Mouse (Mus musculus): Measurements from ENCODE around the gene Ush1c.

The Ush1c gene

DNA sequence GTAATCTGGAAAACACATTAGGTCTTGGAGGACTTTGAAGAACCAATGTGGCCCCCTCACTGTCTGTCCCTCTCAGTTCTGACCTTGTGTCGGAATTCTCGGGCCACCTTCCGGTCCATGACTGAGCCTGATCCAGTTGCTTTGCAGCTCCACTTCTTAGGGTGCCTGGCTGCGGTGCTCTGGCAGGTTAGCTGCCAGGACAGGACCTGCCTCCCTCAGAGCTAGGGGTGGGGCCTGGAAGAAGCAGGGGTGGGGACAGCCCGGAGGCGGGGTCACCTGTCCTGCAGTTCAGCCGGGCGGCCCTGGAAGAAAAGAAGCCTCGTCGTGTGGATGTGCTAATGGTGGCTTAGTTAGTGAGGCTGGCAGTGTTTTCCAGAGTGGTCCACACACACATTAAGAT is at the start of gene Ush1c:
TSS of gene Ush1c (minus strand) at position 158 of the 400 bp plus-strand sequence.
- DNase-seq (ENCODE audit: low read depth in 2 of 2, low spot score in 2 of 2), result no peak

DNA sequence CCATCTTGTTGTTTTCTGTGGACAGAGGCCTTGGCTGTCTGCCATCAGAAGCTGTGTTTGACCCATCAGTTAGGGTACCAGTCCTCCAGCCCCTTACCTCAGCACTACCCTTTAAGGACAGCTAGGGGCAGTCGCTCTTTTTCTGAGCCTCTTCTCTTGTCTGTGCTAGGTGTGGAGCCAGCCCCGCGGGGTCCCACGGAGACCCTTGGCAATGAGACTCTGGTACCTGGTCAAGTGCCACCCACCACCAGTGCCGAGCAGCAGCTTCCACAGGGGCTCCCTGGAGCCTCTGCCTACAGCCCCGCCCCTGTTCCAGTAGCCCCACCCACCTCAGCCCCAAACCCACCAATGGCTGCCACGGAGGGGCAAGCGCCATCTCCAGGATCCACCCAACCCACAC is 48.7 kb upstream of the Ush1c start:
- no peak for DNase-seq (ENCODE audit: low read depth in 2 of 2, low spot score in 2 of 2)

DNA sequence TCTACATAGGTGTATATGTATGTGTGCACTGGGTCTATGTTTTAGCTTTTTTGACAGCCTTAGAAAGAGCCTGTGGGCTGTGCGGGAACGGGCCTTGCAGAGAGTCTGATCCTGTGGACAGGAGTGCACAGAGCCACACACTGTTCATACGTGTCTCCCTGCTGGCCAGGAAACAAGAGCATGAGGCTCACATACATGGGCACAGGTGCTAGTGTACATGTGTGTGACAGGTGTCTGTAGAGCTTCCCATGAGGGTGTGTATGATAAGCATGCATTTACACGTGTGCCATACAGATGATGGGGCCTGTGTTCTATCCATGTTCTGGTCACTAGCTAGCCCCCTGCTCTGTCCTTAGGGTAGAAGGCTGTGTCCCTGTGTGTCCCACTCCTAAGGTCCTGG is 48.1 kb upstream of the Ush1c start:
- no peak for DNase-seq (ENCODE audit: low read depth in 2 of 2, low spot score in 2 of 2)

DNA sequence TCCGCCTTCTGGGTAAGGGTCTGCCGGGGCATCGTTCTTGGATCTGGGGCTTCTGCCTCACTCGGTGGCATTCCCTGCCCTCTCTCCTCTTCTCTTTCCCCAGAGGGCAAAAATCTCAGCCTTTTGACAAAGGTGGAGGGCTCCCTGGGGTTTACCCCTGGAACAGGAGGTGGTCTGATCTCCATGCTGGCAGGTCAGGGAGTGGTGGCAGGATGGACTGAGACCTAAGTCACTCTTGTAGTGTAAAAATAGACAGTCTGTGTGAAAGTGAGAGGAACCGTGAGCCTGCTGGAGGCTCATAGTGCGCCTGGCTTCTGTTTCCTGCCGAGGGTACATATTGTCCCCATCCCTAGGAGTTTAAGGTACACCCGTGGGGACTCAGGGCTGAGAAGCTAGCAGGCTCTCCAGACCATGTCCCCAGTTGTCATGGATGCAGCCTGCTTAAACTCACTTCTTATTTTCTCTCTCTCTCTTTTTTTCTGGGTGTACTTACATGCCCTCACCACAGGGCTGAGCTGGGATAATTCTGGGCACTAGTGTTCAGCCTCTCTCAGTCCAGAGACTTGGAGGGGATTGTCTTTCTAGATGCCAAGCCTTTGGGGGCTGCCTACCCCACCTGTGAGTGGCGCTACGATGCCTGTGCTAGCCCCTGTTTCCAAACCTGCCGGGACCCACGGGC is 47.0 kb upstream of the Ush1c start:
- no peak for DNase-seq (ENCODE audit: low read depth in 2 of 2, low spot score in 2 of 2)

DNA sequence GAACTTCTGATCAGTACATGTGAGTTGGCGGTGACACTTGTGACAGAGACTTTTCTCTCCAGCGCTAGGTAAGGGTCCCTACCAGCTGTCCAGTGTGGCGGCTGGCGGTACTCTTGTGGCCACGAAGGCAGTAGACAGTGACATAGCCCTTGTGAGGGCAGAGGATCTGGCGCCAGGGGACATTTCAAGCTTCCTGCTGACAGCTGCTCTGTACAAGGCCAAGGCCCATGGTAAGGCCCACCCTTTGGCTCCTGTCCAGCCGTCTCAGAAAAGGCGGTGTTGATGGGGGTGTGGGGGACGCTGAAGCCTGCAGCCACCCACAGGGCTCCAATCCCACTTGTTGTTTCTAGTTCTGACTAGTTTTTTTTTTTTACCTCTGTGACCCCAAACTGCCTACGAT is 45.4 kb upstream of the Ush1c start:
- DNase-seq (ENCODE audit: low read depth in 2 of 2, low spot score in 2 of 2), result no peak

DNA sequence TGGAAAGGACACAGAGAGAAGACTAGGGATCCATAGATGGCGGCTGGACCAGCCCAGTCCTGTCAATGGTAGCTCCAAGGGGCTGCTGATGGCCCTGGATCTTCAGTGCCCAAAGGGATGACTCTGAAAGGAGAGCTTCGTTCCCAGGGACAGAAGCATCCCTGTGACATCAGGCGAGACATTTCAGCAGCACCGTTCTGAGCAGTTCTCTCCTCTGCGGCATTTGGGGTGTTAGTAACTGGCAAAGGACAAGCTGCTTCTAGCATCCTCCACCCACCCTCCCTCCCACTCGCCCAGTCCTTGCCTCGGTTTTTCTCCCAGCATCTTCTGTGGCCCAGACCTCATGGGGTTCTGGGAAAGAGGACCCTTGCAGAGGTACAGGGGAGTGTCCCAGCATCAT is 44.0 kb upstream of the Ush1c start:
- DNase-seq (ENCODE audit: low read depth in 2 of 2, low spot score in 2 of 2), result no peak

DNA sequence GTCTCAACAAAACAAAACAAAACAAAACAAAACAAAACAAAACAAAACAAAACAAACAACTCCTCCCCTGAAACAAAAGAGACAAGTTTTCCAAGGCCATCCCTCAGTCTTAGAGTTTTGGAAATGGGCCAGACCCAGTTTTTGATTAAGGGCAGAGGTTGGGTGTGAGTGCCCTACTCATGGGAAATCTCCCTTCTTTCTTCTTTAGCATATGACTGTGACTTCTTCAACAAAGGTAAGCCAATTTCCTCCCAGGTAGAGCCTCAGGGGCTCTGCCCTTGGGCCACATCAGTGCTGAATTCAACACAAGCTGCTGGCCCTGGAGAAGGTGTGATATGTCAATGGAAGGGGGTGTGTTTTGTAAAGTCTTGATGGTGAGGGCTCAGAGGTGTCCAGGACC is 42.6 kb upstream of the Ush1c start:
- DNase-seq (ENCODE audit: low read depth in 2 of 2, low spot score in 2 of 2), result no peak

DNA sequence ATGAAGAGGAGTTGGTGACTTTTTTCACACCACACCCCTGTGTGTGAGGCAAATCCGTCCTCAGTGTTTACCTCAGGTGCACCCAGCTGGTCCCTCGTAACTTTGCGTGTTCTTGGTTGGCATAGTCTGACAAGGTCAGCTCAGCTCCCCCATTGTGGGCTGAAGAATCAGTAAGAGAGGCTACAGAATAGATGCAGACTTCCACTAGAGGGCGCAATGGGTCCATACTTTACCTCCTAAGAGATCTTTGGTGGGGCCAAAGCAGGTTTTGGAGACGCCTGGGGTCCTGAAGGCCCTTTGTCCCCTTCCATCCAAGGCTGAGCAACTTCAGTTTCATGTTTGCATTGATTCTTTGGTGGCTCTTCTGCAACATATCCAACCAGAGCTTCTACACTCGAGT is 41.6 kb upstream of the Ush1c start:
- DNase-seq (ENCODE audit: low read depth in 2 of 2, low spot score in 2 of 2), result peak; percentile 48 to 55

DNA sequence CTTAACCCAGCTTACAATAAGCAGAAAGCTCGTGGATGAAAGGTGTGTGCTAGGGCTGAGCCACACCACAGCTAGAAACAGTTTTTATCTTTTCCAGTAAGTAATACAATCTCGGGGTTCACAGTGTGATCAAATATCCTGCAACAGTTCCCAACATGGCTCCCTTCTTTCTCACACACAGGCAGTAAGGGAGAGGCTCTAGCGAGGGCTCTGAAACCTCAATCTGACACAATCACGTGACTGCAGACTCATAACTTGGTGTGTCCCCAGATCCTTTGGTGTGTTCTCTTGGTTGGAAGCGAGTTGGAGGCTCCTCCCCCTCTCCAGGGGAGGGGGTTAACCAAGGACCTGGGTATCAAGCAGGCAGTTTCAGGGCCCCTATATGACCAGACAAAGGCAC is 37.9 kb upstream of the Ush1c start:
- DNase-seq (ENCODE audit: low read depth in 2 of 2, low spot score in 2 of 2), result no peak

DNA sequence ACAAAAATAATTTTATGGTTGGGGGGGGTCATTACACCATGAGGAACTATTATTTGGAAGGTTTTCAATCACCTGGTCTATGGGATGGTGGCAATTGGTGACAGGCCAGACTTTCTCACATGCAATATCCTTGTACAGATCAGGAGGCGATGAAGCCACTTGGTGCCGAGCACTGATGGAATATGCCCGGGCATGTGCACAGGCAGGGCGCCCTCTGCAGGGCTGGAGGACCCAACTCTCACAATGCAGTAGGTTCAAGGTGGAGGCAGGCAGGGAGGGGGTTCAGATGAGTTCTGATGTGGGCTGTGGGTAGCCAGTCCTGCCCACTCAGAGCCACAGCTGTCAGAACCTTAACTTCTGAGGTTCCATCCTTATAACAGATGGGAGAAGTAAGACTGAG is 13.5 kb upstream of the Ush1c start:
- no peak for DNase-seq (ENCODE audit: low read depth in 2 of 2, low spot score in 2 of 2)

DNA sequence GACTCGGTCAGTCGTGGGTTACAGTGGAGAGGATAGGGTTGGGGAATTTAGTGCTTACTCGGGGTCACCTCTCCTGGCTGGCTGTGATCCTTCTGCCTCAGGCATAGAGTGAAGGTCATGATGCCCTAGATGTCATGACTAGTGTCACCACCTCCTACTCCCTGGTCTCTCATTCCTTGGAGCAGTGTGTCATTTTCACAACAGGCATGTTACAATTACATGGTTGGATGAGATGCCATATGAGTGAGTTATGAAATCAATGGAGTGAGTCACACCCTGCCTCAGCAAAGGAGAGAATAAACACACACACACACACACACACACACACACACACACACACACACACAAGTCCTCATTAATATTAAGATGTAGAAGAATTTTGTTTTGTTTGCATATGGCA is 9.3 kb upstream of the Ush1c start:
- DNase-seq (ENCODE audit: low read depth in 2 of 2, low spot score in 2 of 2), result no peak

DNA sequence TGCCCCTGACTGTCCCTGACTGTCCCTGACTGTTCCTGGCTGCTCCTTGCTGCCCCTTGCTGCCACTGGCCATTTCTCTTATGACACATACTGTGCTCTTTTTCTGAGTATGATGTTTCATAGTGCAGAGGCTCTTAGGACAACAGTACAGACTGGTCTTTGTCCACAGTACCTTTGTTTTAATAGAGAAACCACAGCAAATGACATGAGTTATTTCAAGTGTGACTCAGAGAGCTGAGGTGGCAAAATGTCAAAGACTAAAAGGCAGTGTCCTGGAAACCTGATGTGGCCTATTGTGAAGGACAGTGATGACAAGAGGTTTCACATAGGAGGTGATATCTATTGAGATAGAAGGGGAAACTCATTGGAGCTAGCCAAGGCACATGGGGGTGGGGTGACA is 8.6 kb upstream of the Ush1c start:
- no peak for DNase-seq (ENCODE audit: low read depth in 2 of 2, low spot score in 2 of 2)

DNA sequence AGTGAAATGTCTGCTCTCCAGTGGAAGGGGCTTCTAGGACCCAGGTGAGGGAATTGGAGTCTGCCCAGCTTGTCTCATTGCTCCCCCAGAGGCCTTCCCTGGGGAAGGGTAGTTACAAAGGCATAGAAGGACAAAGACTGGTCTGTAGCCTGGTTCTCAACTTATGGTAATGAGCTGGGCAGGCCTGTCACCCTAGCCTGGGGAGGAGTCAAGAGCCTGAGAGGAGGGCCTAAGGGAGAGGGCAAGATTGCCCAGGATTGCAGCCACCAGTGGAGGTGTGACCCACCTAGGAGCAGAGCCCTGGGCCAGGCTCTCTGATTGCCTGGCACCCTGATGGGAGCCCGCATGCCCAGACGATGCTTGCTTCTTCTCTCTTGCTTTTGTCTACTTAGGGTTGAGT is 2.4 kb upstream of the Ush1c start, which contains the start of gene Otog:
TSS of gene Otog (plus strand) at position 292 of the 400 bp plus-strand sequence.
- no peak for DNase-seq (ENCODE audit: low read depth in 2 of 2, low spot score in 2 of 2)

DNA sequence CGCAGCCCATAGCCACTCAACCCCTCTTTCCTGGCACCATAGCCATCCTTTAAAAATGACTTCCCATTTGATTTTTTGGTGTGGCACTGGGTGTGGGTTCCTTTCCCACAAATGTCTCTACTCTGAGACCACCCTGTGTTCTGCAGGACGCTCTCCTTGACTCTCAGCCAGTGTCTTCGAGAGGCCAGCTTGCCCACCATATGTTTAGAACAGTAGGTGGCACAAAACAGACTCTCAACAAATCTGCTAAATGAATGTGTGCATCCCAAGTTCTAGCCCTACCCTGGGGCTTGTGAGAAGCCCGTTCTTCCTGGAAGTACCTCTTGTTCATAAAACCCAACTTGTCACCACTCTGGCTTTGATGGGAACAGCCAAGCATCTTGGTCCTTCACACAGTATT is 1.8 kb upstream of the Ush1c start:
- DNase-seq (ENCODE audit: low read depth in 2 of 2, low spot score in 2 of 2), result no peak

DNA sequence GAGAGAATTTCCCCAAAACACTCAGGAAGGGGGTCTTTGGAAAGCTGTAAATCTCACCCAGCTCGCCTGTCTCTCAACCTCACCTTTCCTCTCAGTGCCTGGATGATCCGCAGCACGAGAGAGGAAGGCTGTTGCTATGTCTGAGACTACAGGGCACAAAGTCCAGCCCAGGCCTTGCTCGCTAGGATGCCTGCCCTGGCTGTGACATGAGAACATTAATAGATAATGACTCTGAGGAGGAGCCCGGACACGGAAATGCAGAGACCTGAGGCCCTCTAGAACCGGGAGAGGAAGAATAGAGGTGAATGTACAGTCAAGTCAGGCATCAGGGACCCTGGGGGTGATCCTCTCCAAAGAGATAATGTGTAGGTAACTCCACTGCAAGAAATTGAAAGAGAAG is 1.1 kb downstream of the Ush1c start:
- DNase-seq (ENCODE audit: low read depth in 2 of 2, low spot score in 2 of 2), result no peak

DNA sequence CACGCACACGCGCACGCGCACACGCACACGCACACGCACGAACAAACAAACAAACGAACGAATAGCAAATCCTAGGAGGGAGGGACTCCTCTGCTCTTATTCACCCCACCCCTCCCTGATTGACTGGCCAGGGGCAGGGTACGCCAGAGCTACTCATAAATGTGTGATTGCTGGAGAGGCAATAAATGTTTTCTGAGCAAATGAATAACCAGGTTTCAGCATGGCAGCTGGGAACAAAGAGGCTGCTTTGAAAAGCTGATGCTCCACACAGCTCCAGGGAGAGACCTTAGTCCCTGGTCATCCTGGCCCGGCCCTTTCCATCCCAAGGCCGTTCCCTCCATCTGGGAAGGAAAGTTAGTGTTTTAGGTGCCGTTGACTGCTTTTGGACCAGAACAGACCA is 1.9 kb downstream of the Ush1c start:
- no peak for DNase-seq (ENCODE audit: low read depth in 2 of 2, low spot score in 2 of 2)

DNA sequence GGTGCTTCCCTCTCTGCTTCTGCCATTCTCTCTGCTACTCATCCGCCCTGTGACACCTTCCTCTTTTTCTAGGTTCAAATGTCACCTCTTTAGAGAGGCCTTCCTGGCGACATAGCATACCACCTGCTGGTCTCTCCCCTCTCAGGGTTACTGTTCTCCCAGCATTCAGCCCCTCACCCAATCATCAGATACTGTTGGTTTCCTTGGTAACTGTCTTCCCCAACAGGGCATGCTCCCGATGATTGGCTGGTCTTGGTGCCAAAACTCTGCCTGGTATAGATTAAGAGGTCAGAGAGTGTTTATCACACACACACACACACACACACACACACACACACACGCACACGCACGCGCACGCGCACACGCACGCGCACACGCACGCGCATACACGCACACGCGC is 2.4 kb downstream of the Ush1c start:
- no peak for DNase-seq (ENCODE audit: low read depth in 2 of 2, low spot score in 2 of 2)

DNA sequence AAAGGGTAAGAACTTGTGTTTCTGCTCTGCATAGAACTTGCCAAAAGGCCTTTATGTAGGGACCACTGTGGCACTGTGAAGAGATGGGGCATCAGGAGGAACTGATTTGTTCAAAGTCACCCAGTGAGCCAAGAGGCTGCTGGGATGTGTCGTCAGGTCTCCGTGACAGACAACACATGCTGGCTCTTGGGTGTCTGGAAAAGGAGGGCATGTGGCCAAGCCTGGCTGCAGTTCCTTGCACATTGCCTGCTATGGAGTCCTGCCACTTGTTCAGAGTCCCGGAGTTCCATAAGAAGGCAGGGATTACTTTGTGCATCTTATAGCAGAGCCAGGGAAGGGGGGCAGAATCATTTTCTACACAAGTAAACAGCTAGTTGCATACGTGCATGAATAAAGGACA is 11.4 kb downstream of the Ush1c start:
- DNase-seq (ENCODE audit: low read depth in 2 of 2, low spot score in 2 of 2), result no peak

DNA sequence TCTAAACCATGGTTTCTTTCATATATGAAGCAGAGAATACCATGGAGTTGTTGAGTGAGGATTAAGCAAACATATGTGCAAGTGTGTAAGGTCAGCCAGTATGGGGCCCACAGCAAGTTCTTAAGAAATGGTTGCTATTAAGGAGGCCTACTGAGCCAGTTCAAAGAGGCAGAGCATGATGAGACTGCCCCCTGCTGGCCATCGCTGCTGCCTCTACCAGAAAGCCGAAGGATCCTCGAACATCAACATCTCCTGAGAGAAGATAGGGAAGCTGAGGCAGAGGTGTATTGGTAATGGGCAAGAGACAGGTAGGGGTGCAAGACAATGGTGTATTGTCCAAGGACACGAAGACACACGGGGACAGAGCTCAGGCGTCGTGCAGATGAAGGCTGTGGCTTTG is 12.1 kb downstream of the Ush1c start:
- peak; percentile 39 to 41 for DNase-seq (ENCODE audit: low read depth in 2 of 2, low spot score in 2 of 2)

DNA sequence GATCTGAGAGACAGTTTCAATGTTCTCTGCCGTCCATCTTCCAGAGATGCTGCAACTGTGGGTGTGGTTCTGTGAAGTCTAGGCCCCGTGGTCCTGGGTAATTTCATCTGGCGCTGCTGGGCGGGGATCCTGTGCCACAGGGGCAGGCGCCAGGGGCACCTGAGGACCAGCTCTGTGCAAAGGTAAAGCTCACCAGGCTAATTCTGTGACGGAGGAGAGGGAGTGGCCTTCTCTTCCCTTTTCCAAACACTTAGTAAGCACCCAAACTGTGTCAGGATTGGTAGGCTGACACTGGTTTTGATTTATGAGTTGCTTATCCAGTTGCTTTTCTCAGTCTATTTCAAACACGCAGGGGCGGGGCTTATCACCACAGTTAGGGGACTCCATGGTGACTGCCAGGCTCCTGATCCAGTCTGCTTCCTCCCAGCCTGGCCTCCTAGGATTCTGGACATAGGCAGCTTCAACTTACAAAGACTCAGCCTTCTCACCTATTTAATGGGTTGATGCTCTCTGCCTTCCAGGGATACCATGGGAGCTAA is 17.6 kb downstream of the Ush1c start:
- DNase-seq (ENCODE audit: low read depth in 2 of 2, low spot score in 2 of 2), result no peak

DNA sequence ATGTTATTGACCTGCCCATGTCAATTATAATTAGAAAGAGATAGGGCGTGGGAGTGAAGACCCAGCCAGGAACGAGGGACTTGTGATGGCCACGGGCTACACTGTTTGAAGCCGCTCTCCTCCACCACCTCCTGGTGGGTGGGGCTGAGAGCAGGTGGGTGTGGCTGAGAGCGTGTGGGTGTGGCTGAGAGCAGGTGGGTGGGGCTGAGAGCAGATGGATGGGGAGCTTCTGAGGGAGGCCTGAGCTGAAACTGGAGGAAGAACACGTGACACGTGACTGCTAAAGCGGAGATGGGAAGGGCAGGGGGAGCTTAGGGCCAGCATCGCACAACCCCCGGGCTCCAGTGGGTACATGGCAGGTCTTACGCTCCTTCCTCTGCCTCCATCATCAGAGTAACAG is 19.9 kb downstream of the Ush1c start:
- no peak for DNase-seq (ENCODE audit: low read depth in 2 of 2, low spot score in 2 of 2)

DNA sequence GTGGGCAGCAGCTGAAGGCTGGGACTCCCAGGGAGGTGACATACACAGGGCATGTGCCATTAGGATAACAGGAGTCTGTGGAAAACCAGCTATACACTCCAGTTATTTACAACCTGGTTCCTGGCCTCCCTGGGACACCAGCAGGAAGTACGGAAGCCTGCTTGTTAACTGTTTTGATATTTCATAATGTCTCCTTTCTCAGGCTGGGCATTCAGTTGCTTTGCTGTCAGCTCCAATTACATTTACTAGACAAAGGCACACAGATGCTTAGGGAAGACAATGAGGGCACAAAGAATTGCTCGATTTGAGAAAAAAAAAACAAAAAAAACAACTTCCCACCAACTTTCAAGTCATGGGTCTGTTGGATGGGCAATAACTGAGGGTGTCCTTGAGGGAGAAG is 21.8 kb downstream of the Ush1c start:
- DNase-seq (ENCODE audit: low read depth in 2 of 2, low spot score in 2 of 2), result no peak

DNA sequence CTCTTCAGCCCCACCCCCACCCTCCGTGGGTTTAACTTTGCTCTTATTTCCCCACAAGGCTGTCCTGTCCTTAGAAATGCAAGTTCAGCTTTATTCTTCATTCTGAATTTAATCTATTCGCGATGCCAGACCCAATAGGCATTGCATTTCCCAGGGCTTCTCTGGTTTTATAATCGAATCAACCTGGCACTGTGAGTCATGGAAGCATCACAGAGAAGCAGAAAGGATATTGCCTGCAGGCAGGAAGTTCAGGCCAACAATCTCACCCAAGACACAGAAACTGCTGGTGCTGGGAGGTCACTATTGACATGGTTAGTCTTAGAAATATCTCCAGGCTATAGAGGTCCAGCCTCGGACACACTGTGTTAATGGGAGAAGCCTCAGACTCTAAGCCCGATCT is 28.0 kb downstream of the Ush1c start:
- DNase-seq (ENCODE audit: low read depth in 2 of 2, low spot score in 2 of 2), result no peak

All from CD8-positive naive resting alpha-beta T cell, adult 2 months (primary cell).